Mouse (Mus musculus) WW6 (cell line): ENCODE results near the gene Cbfa2t3.

Experiments used
- DNase-seq: peaks from one replicate; pipeline ENCODE4 v3.0.0-alpha.2; 2013; ENCODE audit warnings: low read depth, low spot score

Gene Cbfa2t3

GRCm38 (mm10) chr8:122665667-122666316 lies 33.1 kb downstream of the Cbfa2t3 start:
- no peak for DNase-seq

GRCm38 (mm10) chr8:122665221-122665620 lies 33.7 kb downstream of the Cbfa2t3 start:
- no peak for DNase-seq

DNA sequence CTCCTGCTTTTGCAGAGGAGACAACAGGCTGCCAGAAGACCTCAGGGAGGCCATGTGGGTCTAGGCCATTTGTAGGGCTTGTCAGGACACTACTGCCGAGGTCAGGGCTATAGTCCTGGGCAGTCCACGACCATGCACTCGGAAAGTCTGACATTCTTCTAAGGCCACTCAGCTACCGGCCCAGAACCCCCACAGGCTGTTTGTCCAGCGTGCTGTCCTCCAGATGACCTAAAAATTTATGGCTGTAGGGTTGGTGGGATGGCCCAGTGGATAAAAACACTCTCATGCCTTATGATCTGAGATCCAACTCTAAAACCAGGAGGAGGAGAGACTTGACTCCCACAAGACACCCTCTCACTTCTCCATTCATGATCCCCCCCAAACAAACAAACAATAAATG lies 35.2 kb downstream of the Cbfa2t3 start:
- DNase-seq, result no peak

GRCm38 (mm10) chr8:122663106-122663505 lies 35.8 kb downstream of the Cbfa2t3 start:
- no peak for DNase-seq

DNA sequence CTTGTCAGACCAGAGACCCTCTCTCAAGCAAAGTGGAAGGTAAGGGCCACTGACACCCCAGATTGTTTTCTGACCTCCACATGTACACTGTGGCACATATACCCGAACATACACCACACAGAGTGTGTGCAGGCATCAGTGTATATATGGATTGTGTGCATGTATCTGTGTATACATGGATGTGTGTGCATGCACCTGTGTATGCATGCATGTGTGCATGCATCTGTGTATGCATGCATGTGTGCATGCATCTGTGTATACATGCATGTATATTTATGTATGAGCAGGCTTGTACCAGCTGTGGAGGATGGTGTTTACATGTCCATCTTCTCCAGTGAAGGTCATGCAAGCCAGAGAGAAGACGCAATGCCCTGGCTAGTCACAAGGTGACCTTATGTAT lies 37.0 kb downstream of the Cbfa2t3 start:
- no peak for DNase-seq

DNA sequence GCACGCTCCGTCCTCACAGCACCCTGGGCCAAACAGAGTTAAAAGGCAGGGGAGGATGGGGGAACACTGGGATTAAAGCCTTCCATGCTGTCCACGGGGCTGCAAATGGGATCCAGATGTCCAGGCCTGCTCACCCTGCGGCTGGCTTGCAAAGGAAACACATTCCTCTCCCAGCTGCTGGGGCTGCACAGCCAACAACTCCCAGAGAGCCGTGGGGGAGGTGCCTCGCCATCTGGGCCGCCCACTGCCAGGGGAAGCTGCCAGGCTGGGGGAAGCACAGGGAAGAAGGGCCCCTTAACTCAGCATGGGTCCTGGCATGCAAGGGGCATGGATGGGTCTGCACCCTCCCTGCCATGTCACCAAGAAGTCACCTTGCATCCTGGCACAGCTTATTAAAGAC lies 37.8 kb downstream of the Cbfa2t3 start:
- no peak for DNase-seq

DNA sequence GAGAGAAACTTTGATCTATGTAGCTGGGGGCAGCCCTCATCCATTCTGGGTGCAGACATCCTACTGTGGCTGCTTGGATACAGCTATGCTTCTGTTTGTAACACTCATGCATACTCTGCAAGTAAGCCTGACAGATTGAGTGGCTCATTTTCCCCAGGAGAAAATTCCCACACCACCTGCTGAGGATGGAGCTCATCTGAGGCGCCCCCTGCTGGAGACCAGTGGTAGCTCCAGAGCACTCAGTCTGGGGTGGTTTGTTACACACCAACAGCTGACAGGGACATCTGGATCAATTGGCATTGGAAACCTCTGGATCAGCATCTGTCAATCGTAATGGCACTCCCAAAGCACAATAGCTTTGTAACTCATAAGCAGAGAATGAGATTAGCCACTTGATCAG lies 38.9 kb downstream of the Cbfa2t3 start:
- DNase-seq, result no peak

- DNase-seq, result no peak
Measured at GRCm38 (mm10) chr8:122658807-122659160, 40.1 kb downstream of the Cbfa2t3 start.

DNA sequence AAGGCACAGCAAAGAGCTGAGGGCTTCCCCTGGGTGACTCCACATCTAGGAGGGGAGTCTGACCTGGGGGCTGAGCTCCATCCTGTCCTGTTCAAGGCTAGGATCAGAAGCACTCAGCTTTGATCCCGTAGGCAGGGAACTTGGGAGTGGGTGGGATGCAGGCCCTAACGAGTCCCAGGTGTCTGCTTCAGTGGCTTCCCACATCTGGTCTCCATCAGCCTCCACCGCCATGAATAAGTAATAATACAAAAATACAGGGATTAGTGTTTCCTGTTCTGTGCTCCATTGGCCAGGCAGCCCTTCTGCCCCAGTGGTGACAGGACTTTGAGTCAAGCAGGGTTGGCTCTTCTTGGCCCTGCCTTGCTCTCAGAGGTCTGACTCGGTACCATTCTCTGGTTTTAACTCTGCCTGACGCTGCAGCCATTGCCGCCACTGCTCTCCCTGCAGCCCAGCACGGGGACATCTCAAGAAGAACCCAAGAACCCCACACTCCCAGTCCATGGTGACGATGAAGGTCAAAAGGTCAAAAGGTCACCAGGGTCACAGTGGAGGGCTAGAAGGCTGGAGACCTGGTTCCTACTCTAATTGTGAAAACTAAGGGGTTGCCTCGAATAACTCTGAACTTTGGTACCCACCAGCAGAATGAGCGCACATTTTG lies 40.6 kb downstream of the Cbfa2t3 start:
- DNase-seq, result no peak

DNA sequence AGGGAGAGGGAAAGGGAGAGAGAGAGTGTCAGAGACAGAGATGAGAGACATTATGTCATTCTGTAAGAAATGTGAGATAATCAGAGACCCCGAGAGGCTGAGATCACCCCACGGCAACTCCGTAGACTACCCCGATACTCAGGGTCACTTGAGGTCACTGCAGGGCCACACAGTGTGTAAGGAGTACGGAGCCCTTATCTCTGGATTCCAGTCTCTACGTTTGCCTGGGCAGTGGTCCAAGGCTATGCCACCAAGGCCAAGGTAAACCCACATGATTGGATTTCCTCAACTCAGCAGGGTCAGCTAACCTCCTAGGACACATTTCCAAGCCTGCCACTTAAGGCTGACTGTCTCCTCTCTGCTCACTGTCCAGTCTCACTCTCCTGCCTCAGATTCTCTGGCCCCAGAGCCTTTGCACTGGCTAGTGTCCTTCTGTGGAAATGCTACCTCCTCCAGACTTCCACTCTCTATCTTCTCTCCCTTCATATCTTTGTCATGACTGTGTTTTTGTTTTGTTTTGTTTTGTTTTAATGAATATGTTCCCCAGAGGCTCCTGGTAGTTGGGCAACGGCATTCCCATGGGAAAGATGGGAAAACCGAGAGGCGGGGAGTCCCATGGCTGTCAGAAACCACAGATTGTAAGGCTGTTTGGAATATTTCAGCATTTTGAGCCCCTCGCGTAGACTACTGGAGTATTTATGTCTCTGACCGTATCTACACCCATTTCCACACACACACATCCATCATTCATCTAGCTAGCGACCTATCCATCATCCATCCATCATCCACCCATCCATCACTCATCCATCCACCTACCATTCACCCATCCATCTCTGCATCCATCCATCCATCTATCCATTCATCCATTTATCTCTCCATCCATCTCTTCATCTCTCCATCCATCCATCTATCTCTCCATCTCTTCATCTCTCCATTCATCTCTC lies 42.6 kb downstream of the Cbfa2t3 start:
- no peak for DNase-seq

- DNase-seq, result no peak
Measured at GRCm38 (mm10) chr8:122654768-122655167, 44.1 kb downstream of the Cbfa2t3 start.

DNA sequence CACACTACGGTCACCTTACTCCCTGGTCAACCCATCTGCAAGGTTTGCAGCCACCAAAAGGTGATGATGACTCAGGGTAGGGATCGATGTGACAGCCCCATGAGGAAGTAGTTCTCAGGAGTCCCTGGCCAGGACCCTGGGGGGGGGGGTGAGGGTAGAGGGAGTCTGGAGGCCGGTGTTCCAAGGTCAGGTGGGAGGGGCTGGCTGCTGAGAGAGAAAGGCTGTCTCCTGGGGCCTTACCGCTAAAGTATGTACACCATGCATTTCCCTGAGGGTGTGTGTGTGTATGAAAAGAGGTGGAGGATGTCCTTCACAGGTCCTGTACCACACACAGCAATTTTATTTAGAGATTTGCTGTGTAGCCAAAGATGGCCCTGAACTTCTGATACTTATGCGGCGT lies 46.3 kb downstream of the Cbfa2t3 start:
- no peak for DNase-seq

GRCm38 (mm10) chr8:122651326-122651921 lies 47.5 kb downstream of the Cbfa2t3 start:
- DNase-seq, result no peak

DNA sequence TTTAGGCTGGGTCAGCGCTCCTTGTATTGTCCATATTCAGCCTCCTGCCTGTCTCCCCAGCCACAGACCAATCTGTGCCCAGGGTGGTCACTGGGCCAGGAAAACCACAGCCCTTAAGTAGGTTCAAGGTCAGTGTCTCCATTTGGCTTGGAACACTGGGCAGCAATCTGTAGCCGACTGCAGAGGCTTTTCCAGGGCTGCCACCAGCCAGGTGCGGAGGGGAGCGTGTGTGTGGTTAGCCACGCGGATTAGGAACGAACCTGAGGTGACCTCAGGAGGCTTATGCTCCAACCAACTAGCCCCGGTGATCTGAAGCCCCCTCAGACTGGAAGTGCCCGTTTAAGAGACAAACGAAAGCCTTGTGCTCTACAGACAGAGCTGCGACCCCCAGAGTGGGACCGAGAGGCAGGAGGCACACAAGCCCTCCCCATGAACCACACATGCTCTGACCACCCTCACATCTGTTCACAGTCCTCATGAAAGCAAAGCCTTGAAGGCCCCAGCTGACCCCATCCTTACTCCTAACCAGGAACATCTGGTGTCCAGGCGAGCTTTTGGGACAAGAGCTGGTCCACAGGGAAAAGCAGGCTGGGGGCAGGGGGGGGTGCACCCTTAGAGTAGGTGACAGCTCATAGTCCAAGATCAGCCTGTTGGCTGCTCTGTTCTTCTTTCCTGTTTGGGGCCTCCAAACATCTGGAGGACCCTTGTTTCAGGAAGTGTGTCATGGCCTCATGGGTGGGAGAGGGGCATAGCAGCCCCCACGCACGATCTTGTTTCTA lies 50.5 kb downstream of the Cbfa2t3 start:
- DNase-seq, result no peak

DNA sequence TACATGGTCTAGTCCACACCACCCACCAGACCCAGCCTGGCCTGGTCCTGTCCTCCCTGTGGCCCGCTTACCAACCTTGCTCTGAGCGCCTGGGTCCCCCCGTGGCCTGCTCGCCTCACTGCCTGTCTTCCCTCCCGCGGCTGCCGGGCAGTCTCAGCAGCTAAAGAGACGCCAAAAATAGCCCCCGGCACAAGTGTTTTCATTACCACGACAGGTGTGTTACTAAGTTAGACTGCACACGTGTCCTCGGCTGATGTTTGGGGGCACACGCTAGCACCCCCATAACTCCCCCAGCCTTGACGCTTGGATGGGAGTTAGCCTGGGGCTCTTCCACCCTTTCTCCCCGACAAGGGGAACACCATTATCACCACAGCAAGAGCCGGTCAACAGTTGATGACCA lies 52.6 kb downstream of the Cbfa2t3 start:
- DNase-seq, result no peak

DNA sequence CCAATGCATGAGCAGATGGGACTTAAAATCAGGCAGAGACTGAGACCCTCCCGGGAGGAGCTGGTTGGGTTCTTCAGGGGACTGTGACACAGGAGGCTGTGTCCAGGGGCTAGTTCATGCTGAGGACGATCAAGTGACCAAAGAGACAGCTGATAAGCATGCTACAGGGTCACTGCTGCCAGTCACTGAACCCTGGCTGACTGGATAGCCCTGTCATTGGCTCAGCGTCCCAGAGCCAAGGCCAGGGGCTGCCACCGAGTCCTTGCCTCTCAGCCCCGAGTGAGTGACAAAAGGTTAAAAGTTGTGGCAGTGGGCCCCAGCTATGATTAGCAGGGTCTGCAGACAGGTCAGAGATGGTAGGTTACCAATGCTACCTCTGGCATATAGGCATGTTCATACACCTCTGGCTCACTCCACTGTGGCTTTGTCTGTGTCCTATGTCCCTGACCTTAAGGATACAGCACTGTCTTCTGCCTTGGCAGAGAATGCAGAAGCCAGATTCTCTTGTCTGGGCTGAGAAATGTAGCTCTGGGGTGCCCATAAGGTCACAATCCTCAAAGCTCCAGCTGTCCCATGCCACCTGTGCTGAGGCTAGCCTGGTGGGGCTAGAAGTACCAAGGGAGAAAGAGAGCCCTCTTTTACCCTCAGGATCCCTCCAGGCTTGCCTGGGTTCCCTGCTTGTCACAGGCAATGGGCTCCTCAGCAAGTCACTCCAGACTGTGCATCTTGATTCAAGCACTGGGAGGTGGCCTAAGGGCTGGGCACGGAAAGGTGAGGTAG lies 54.5 kb downstream of the Cbfa2t3 start:
- no peak for DNase-seq

DNA sequence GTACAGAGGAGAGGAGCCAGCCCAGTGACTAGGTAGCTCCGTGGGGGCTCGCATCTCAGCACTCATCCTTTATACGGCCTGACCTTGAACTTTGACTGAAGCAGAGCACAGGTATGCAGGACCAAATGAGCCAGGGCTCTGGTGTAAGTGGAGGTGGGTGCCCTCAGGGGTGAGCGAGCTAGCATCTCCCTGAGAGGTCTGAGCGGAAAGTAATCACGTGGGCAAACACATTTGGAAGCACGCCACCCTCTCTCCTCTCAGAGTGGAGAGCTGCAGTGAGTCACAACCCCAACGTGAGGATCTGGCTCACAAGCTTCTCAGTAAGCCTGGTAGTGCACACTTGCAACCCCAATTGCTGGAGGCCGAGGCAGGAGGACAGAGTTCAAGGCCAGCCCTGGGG lies 56.8 kb downstream of the Cbfa2t3 start:
- DNase-seq, result no peak

GRCm38 (mm10) chr8:122641406-122641805 lies 57.5 kb downstream of the Cbfa2t3 start:
- no peak for DNase-seq

GRCm38 (mm10) chr8:122640825-122641224 lies 58.1 kb downstream of the Cbfa2t3 start:
- DNase-seq, result no peak

DNA sequence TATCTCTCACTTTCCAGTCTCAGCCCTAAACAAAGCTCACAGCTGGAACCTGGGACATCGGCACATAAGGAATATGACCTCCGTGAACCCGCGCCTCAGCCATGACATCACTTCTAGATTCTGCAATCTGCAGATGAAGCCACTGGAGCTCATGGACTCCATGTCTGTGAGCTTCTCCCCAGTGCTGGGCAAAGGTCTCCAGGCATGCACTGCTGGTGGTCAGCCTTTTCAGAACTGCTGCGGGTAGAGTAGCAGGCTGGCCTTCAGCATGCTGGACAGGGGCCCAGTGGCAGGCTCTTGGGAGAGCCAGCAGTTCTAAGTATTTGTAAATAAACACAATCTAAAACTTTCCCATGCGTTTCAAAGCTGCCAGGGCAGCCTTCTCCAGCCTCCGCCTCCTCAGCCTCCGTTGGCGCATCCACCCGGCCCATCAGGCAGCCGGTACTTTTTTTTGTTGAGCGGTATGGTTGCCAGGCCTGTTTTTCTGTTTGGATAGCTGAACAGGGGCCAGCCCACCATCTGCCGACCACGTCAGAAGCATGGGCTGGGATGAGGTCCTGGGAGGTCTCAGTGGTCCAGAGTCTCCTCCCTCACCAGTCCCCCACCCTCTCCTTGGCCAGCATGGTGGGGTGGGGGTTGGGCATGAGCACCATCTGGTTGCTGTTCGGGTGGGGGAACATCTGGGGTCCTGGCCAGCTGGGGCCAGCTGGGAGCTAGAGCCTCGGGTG lies 59.2 kb downstream of the Cbfa2t3 start:
- DNase-seq, result no peak
